Mouse (Mus musculus): Measurements from ENCODE around the gene Phactr3. TPM values are rescaled to one million over a fixed set of nuclear protein-coding genes. Genes with fewer than 3 reads are reported as not detected.

Gene Phactr3
- polyA plus RNA-seq, 1 experiment from 2014 or later = 71.8 TPM

DNA sequence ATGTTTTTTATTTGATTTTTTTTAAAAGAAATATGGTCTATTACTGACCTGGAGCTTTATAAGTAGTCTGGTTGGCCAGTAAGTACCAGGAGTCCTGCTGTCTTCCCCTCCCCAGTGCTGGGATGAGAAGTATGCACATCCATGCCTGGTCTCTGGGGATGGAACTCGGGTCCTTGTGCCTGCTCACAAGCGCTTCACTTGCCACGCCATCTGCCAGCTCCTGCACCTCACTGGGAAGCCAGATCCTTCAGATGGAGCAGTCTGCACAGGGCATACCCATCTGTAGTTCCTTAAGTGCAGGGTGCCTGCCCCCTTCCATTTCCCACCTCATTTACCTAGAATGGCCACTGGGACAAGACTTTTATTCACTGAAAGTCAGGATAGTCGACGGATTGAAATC is 31.9 kb downstream of the Phactr3 start:
- Histone ChIP-seq H3K36me3 (ENCODE audit: control insufficient read depth, insufficient read depth) (no peaks in the 10 kb centered on the region), H3K27me3 (replicated peaks; ENCODE audit: control insufficient read depth, insufficient read depth, low read length) (no peaks in the 10 kb centered on the region), H3K27ac (ENCODE audit: low read length) (no peak overlapping the region), H3K4me3 (replicated peaks; ENCODE audit: low read length) (no peak overlapping the region), H3K9me3 (ENCODE audit: control insufficient read depth, low read length) (no peaks in the 10 kb centered on the region), H3K4me2 (ENCODE audit: low read length) (no peak overlapping the region), H3K9ac (replicated peaks; ENCODE audit: low read depth, low read length) (no peak overlapping the region), H3K4me1 (replicated peaks; ENCODE audit: control insufficient read depth, insufficient read depth, low read length) (peaks cover 13% of the 10 kb centered on the region)
- 75% methylated on average over 5 of the region's 5 CpGs for WGBS
- no peak for ATAC-seq

DNA sequence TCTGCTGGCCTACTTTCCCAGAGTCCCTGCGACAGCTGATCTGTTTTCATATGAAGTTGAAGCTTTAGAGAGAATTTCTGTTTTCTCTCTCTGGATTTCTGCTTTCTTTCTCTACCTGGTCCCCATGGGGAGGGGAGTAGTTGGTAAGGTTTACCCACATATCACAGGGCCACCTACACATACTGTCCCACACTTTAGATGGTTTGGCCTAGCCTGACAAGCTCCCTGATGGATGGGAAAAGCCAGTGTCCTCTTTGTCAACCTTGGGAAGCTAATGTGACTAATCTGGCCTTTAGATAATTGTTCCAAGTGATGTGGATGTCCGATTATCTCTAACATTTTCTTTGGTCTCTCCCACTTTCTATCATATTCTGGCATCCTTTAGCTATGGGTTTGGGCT is 34.8 kb downstream of the Phactr3 start:
- 91% methylated on average over 2 of the region's 2 CpGs for WGBS
- peaks cover 13% of the 10 kb centered on the region for H3K4me1 ChIP-seq (replicated peaks; ENCODE audit: control insufficient read depth, insufficient read depth, low read length)

DNA sequence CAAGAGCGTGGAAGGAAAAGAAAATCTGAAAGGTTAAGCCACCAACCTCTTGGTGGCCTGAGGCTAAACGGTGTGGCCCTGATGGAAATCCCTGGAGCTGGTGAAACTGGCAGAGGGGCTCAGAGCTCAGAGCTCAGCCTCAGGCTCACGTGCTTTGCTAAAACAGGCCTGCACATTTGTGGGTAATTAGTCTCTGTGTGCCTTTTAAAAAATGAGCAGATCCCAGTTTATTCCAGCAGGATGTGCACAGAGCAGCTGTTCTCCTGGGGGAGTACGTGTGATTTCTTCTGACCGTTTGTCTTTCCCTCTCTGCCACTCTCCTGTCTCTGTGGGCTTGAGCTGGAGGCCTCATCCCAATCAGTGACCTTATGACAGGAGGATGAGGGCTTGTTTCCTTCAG is 35.4 kb downstream of the Phactr3 start:
- 41% methylated on average over 5 of the region's 5 CpGs for WGBS
- no peaks in the 10 kb centered on the region for H3K27me3 ChIP-seq (replicated peaks; ENCODE audit: control insufficient read depth, insufficient read depth, low read length)
- 0 out of 2 replicates have a peak overlapping the region, but pooled peaks have one; percentile 5 for H3K9ac ChIP-seq (replicated peaks; ENCODE audit: low read depth, low read length)
- H3K27ac ChIP-seq (ENCODE audit: low read length) = peak overlapping the region; percentile 69
- H3K9me3 ChIP-seq (ENCODE audit: control insufficient read depth, low read length) = no peaks in the 10 kb centered on the region
- no peak overlapping the region for H3K4me2 ChIP-seq (ENCODE audit: low read length)
- peak; percentile 14; the same call in 1 of the 2 replicates for ATAC-seq
- no peak overlapping the region for H3K4me3 ChIP-seq (replicated peaks; ENCODE audit: low read length)
- no peaks in the 10 kb centered on the region for H3K36me3 ChIP-seq (ENCODE audit: control insufficient read depth, insufficient read depth)
- peaks cover 13% of the 10 kb centered on the region for H3K4me1 ChIP-seq (replicated peaks; ENCODE audit: control insufficient read depth, insufficient read depth, low read length)

More for the DNA sequence above, 34.8 kb downstream of the Phactr3 start:
- Histone ChIP-seq H3K27me3 (replicated peaks; ENCODE audit: control insufficient read depth, insufficient read depth, low read length) (no peaks in the 10 kb centered on the region), H3K9me3 (ENCODE audit: control insufficient read depth, low read length) (no peaks in the 10 kb centered on the region), H3K9ac (replicated peaks; ENCODE audit: low read depth, low read length) (no peak overlapping the region), H3K27ac (ENCODE audit: low read length) (peak overlapping the region; percentile 69), H3K4me3 (replicated peaks; ENCODE audit: low read length) (no peak overlapping the region), H3K36me3 (ENCODE audit: control insufficient read depth, insufficient read depth) (no peaks in the 10 kb centered on the region), H3K4me2 (ENCODE audit: low read length) (no peak overlapping the region)
- ATAC-seq = no peak

DNA sequence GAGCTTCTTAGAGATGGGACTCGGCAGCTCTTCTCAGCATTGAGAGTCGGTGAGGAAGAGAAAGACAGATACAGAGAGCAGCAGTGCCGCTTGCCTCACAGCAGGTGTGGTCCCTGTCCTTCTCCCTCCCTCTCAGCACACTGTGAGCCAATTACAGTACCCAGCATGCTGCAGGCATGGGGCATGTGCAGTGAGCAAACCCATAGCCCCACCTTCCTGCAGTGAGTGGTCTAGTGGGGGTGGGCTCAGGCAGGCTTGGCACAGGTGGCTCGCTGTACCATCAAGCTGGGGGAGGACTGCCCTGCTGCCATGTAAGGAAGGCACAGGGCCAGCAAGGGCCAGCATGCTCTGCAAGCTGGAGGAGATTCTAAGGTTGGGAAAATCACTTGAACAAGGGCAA is 35.8 kb downstream of the Phactr3 start:
- Histone ChIP-seq H3K27me3 (replicated peaks; ENCODE audit: control insufficient read depth, insufficient read depth, low read length) (no peaks in the 10 kb centered on the region), H3K9ac (replicated peaks; ENCODE audit: low read depth, low read length) (no peak overlapping the region), H3K4me1 (replicated peaks; ENCODE audit: control insufficient read depth, insufficient read depth, low read length) (peaks cover 13% of the 10 kb centered on the region), H3K4me3 (replicated peaks; ENCODE audit: low read length) (no peak overlapping the region), H3K9me3 (ENCODE audit: control insufficient read depth, low read length) (no peaks in the 10 kb centered on the region), H3K4me2 (ENCODE audit: low read length) (no peak overlapping the region), H3K36me3 (ENCODE audit: control insufficient read depth, insufficient read depth) (no peaks in the 10 kb centered on the region), H3K27ac (ENCODE audit: low read length) (peak overlapping the region; percentile 69)
- WGBS = 16% methylated on average over 4 of the region's 4 CpGs
- peak; percentile 74 for ATAC-seq

DNA sequence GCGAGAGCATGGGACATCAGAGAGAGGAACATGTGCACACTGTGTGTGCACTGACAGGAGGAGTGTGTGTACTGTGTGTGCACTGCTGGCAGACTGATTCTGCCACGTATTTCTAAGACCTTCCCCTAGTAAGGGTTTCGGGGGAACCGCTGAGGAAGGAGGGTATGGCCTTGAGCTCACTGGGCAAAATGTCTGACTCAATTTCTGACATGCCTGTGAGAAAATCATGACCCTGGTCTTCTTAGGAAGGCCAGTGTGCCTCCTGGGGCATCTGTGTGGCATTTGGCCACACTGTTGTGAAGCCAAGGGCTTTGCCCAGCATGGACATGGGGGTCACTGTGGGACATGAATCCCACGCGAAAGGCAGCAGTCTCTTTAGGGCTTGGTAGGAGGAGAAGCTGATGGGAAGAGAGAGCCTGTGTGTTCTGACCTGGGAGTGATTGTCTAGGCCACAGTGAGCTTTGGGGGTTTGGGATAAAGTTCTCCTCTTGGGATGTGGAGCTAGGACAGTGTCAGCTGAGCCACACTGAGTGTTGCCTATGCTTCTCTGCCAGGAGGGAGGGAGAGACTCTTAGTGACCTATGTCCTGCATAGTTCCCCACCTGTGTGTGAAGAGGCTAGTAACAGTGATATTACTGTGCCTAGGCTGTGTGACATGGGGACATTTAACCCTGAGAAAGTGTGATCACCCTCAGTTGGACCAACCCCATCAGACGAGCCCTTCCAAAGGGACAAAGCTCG is 36.6 kb downstream of the Phactr3 start:
- H3K4me3 ChIP-seq (replicated peaks; ENCODE audit: low read length) = no peak overlapping the region
- peaks cover 13% of the 10 kb centered on the region for H3K4me1 ChIP-seq (replicated peaks; ENCODE audit: control insufficient read depth, insufficient read depth, low read length)
- H3K9ac ChIP-seq (replicated peaks; ENCODE audit: low read depth, low read length) = no peak overlapping the region
- H3K4me2 ChIP-seq (ENCODE audit: low read length) = no peak overlapping the region
- no peak for ATAC-seq
- no peaks in the 10 kb centered on the region for H3K27me3 ChIP-seq (replicated peaks; ENCODE audit: control insufficient read depth, insufficient read depth, low read length)
- no peak overlapping the region for H3K27ac ChIP-seq (ENCODE audit: low read length)
- 73% methylated on average over 8 of the region's 8 CpGs for WGBS
- no peaks in the 10 kb centered on the region for H3K9me3 ChIP-seq (ENCODE audit: control insufficient read depth, low read length)
- no peaks in the 10 kb centered on the region for H3K36me3 ChIP-seq (ENCODE audit: control insufficient read depth, insufficient read depth)

DNA sequence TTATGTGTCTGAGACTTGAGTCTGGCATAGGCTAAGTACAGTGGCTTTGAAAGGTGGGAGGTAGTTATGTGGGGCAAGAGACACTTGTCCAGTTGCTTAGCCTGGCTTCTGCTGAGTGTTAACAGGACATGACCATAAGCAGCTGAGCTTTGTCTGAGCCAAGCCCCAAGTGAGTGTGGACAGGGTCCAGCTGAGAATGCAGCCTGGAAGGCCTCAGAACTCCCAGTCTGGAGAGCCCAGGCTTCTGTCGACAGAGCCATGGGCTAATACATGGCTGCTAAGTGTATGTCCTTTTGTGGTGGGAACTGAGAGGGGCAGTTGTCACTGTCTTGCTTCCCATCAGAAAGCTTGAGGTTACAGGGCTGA is 37.1 kb downstream of the Phactr3 start:
- Histone ChIP-seq H3K27ac (ENCODE audit: low read length) (no peak overlapping the region), H3K4me3 (replicated peaks; ENCODE audit: low read length) (no peak overlapping the region), H3K9ac (replicated peaks; ENCODE audit: low read depth, low read length) (no peak overlapping the region), H3K9me3 (ENCODE audit: control insufficient read depth, low read length) (no peaks in the 10 kb centered on the region), H3K4me1 (replicated peaks; ENCODE audit: control insufficient read depth, insufficient read depth, low read length) (peaks cover 13% of the 10 kb centered on the region), H3K4me2 (ENCODE audit: low read length) (no peak overlapping the region), H3K36me3 (ENCODE audit: control insufficient read depth, insufficient read depth) (no peaks in the 10 kb centered on the region), H3K27me3 (replicated peaks; ENCODE audit: control insufficient read depth, insufficient read depth, low read length) (no peaks in the 10 kb centered on the region)
- ATAC-seq = no peak
- 71% methylated on average over 1 of the region's 1 CpGs for WGBS

DNA sequence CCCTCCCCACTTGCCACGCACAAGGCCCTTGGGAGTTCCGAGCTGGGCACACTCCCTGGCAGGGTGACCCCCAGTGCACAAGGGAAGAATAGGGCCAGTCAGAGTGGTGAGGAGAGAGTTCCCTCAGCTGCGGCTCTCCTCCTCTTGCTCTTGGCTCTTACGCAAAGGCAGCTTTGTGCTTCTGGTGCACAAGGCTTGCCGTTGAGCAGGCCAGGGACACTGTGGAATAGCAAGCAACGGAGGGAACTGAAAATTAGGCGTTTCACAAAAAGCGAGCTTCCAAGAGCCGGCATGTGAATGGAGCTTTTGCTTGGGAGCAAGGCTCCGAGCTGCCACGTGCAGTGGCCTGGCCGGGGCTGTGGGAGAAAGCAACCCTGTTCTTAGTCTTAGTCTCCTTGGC is 40.2 kb downstream of the Phactr3 start:
- H3K27me3 ChIP-seq (replicated peaks; ENCODE audit: control insufficient read depth, insufficient read depth, low read length) = no peaks in the 10 kb centered on the region
- no peaks in the 10 kb centered on the region for H3K36me3 ChIP-seq (ENCODE audit: control insufficient read depth, insufficient read depth)
- H3K4me3 ChIP-seq (replicated peaks; ENCODE audit: low read length) = no peak overlapping the region
- H3K9ac ChIP-seq (replicated peaks; ENCODE audit: low read depth, low read length) = no peak overlapping the region
- no peak overlapping the region for H3K4me2 ChIP-seq (ENCODE audit: low read length)
- no peaks in the 10 kb centered on the region for H3K9me3 ChIP-seq (ENCODE audit: control insufficient read depth, low read length)
- ATAC-seq = peak; percentile 27; the same call in 1 of the 2 replicates
- H3K27ac ChIP-seq (ENCODE audit: low read length) = no peak overlapping the region
- peaks cover 11% of the 10 kb centered on the region for H3K4me1 ChIP-seq (replicated peaks; ENCODE audit: control insufficient read depth, insufficient read depth, low read length)
- 75% methylated on average over 12 of the region's 12 CpGs for WGBS

DNA sequence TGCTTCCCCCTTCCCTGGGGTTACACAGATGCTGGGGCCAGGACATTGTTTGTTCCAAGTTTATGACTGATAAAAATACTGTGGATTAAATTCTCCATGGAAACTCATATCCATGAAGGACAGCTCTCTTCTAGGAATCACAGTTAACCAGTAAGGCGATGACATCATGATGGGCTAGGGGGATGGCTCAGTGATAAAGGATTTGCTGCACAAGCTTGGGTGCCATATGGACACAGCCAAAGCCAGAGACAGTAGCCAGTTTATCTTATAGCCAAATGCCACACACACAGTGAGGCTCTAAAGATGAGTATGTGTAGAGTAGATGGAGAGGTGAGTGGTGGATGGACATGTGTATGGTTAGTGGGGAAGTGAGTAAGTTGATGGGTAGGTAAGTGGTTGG is 45.2 kb downstream of the Phactr3 start:
- WGBS = 87% methylated on average over 1 of the region's 1 CpGs
- Histone ChIP-seq H3K9me3 (ENCODE audit: control insufficient read depth, low read length) (no peaks in the 10 kb centered on the region), H3K27me3 (replicated peaks; ENCODE audit: control insufficient read depth, insufficient read depth, low read length) (no peaks in the 10 kb centered on the region), H3K4me1 (replicated peaks; ENCODE audit: control insufficient read depth, insufficient read depth, low read length) (no peaks in the 10 kb centered on the region), H3K36me3 (ENCODE audit: control insufficient read depth, insufficient read depth) (no peaks in the 10 kb centered on the region), H3K4me2 (ENCODE audit: low read length) (no peak overlapping the region), H3K4me3 (replicated peaks; ENCODE audit: low read length) (no peak overlapping the region), H3K27ac (ENCODE audit: low read length) (no peak overlapping the region), H3K9ac (replicated peaks; ENCODE audit: low read depth, low read length) (no peak overlapping the region)
- ATAC-seq = no peak

DNA sequence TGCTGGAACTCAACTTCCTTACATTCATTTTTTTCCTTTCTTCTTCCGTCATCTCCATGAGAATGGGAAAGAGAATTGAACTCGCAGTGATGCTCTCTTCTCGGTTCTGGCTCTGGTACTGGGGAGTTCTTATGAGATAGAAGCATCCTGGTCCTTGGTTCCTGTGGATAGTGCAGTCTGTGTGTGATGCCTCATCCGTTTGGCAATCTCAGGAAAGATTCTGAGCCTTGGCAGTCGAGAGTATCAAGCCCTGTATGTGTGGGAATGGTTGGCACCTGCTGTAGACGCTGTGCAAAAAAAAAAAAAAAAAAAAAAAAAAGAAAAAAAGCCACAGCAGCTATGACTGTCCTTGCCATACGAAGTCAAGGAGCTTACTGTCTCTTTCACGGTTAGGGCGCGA is 47.2 kb downstream of the Phactr3 start:
- ATAC-seq = peak; percentile 63; the same call in 1 of the 2 replicates
- Histone ChIP-seq H3K4me3 (replicated peaks; ENCODE audit: low read length) (no peak overlapping the region), H3K36me3 (ENCODE audit: control insufficient read depth, insufficient read depth) (no peaks in the 10 kb centered on the region), H3K9ac (replicated peaks; ENCODE audit: low read depth, low read length) (no peak overlapping the region), H3K4me2 (ENCODE audit: low read length) (no peak overlapping the region), H3K4me1 (replicated peaks; ENCODE audit: control insufficient read depth, insufficient read depth, low read length) (no peaks in the 10 kb centered on the region), H3K27me3 (replicated peaks; ENCODE audit: control insufficient read depth, insufficient read depth, low read length) (no peaks in the 10 kb centered on the region), H3K9me3 (ENCODE audit: control insufficient read depth, low read length) (no peaks in the 10 kb centered on the region), H3K27ac (ENCODE audit: low read length) (no peak overlapping the region; the same call in 1 of the 2 replicates)
- 71% methylated on average over 10 of the region's 10 CpGs for WGBS

DNA sequence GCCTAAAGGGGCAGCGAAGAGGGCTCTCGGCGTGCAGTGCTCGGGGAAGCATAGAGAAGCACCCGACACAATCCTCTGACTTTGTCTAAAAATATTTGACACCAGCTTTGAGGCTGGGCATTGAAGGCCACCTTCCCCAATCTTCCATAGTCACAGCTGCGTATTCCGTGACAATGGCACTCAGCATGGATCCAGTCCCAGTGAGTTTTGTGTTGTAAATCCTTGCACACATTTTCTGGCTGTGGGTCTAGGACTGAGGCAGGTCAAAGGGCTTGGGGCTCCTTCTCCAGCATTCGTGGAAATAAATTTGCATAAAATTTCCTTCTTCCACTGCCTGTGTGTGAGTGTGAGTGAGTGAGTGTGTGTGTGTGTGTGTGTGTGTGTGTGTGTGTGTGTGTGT is 51.2 kb downstream of the Phactr3 start:
- 51% methylated on average over 8 of the region's 8 CpGs for WGBS
- no peak overlapping the region for H3K4me3 ChIP-seq (replicated peaks; ENCODE audit: low read length)
- no peak for ATAC-seq

More for the DNA sequence above, 51.2 kb downstream of the Phactr3 start:
- Histone ChIP-seq H3K9me3 (ENCODE audit: control insufficient read depth, low read length) (no peaks in the 10 kb centered on the region), H3K4me1 (replicated peaks; ENCODE audit: control insufficient read depth, insufficient read depth, low read length) (no peaks in the 10 kb centered on the region), H3K9ac (replicated peaks; ENCODE audit: low read depth, low read length) (no peak overlapping the region), H3K27ac (ENCODE audit: low read length) (no peak overlapping the region), H3K27me3 (replicated peaks; ENCODE audit: control insufficient read depth, insufficient read depth, low read length) (no peaks in the 10 kb centered on the region), H3K36me3 (ENCODE audit: control insufficient read depth, insufficient read depth) (no peaks in the 10 kb centered on the region), H3K4me2 (ENCODE audit: low read length) (no peak overlapping the region)
